ENCODE assay signal across 36 mouse cellular contexts in genomic region chr1:158388995-158389394, GRCm38 (mm10). TPM values are rescaled to one million over a fixed set of nuclear protein-coding genes. Genes with fewer than 3 reads are reported as not detected.
"Had no signal": no experiment of that assay in that cellular context is flagged by ENCODE, and none has a peak within 500 bp of the region (broad histone marks: within the 10 kb centered on the region; RNA-seq: fewer than 3 reads in every experiment).

No protein-coding gene starts in this region.

- H3K4me2 ChIP-seq: limb, embryonic 12.5 days; limb, embryonic 13.5 days; limb, embryonic 15.5 days; liver, embryonic 11.5 days; liver, embryonic 12.5 days; liver, embryonic 13.5 days; liver, embryonic 15.5 days; lung, embryonic 14.5 days; lung, embryonic 15.5 days; midbrain, embryonic 12.5 days; midbrain, embryonic 13.5 days had no signal

- H3K9ac ChIP-seq: limb, embryonic 12.5 days; limb, embryonic 13.5 days; limb, embryonic 15.5 days; liver, embryonic 12.5 days; liver, embryonic 13.5 days; liver, embryonic 14.5 days; liver, embryonic 15.5 days; liver, postnatal 0 days; lung, embryonic 14.5 days; lung, embryonic 15.5 days; midbrain, embryonic 12.5 days; midbrain, embryonic 13.5 days had no signal

- H3K9me3 ChIP-seq: limb, embryonic 10.5 days; limb, embryonic 12.5 days; limb, embryonic 13.5 days; limb, embryonic 15.5 days; liver, embryonic 12.5 days; liver, embryonic 15.5 days; lung, embryonic 15.5 days; midbrain, embryonic 10.5 days; midbrain, embryonic 12.5 days; midbrain, embryonic 13.5 days had no signal

- H3K4me3 ChIP-seq: left cerebral cortex, adult 2 months; limb, embryonic 10.5 days; limb, embryonic 12.5 days; limb, embryonic 13.5 days; limb, embryonic 15.5 days; liver, embryonic 12.5 days; liver, embryonic 13.5 days; liver, embryonic 15.5 days; lung, embryonic 15.5 days; megakaryocyte, embryonic 14.5 days; midbrain, embryonic 10.5 days; midbrain, embryonic 12.5 days; midbrain, embryonic 13.5 days; myocyte had no signal

- H3K4me1 ChIP-seq: limb, embryonic 10.5 days; limb, embryonic 12.5 days; limb, embryonic 13.5 days; limb, embryonic 15.5 days; liver, embryonic 12.5 days; liver, embryonic 13.5 days; liver, embryonic 15.5 days; lung, embryonic 15.5 days; megakaryocyte, embryonic 14.5 days had no signal

- H3K36me3 ChIP-seq: limb, embryonic 10.5 days; limb, embryonic 12.5 days; limb, embryonic 13.5 days; limb, embryonic 15.5 days; liver, embryonic 12.5 days; liver, embryonic 13.5 days; liver, embryonic 15.5 days; lung, embryonic 15.5 days had no signal

- ATAC-seq: liver, embryonic 12.5 days; liver, postnatal 0 days; lung, postnatal 0 days; midbrain, embryonic 13.5 days; midbrain, embryonic 16.5 days had no signal

- DNase-seq: left cerebral cortex, postnatal 4 days; liver; liver, embryonic 13.5 days; liver, postnatal 0 days; lung, adult 18-20 months; lung, adult 2 months; lung, embryonic 14.5 days; lung, postnatal 10 days; lung, postnatal 14 days; lung, postnatal 36 days; lung, postnatal 4 days; midbrain, embryonic 14.5 days had no signal

- H3K27me3 ChIP-seq: limb, embryonic 12.5 days; limb, embryonic 13.5 days; limb, embryonic 15.5 days; liver, embryonic 12.5 days; liver, embryonic 13.5 days; liver, embryonic 15.5 days; lung, embryonic 15.5 days; megakaryocyte, embryonic 14.5 days; midbrain, embryonic 12.5 days; midbrain, embryonic 13.5 days had no signal

- H3K27ac ChIP-seq: left cerebral cortex, adult 2 months; limb, embryonic 10.5 days; limb, embryonic 12.5 days; limb, embryonic 13.5 days; limb, embryonic 15.5 days; liver, embryonic 12.5 days; liver, embryonic 13.5 days; liver, embryonic 14.5 days; liver, embryonic 15.5 days; lung, embryonic 15.5 days; macrophage; midbrain, embryonic 10.5 days; midbrain, embryonic 12.5 days; midbrain, embryonic 13.5 days had no signal

RNA-seq across cellular contexts. Expression of gene Astn1, which starts 26.9 kb away (rescaled TPM):
- total RNA-seq: megakaryocyte progenitor cell, adult 5-6 weeks; megakaryocyte, adult 5-6 weeks; megakaryocyte-erythroid progenitor cell, adult 5-6 weeks; monocyte, adult 5-6 weeks had no signal
- polyA plus RNA-seq: liver, embryonic 16.5 days; liver, postnatal 0 days; macrophage; myocyte had no signal

RNA-seq across cellular contexts. Expression of gene Brinp2, which starts 32.9 kb away (rescaled TPM):
- total RNA-seq: liver, adult 2 months; megakaryocyte progenitor cell, adult 5-6 weeks; megakaryocyte, adult 5-6 weeks; megakaryocyte-erythroid progenitor cell, adult 5-6 weeks; monocyte, adult 5-6 weeks had no signal
- polyA plus RNA-seq: liver, adult 2 months; liver, embryonic 14.5 days; liver, embryonic 16.5 days; liver, postnatal 0 days; macrophage; myocyte had no signal
